Mouse (Mus musculus) embryonic facial prominence, embryonic 13.5 days (tissue): ENCODE results near the gene Ssbp2. TPM values are rescaled to one million over a fixed set of nuclear protein-coding genes. Genes with fewer than 3 reads are reported as not detected.

ENCODE experiments used
- ATAC-seq: fragments of 200-750 bp; cut with Nextera tagmentation; 2 replicates; pipeline ENCODE4 v1.8.0; 2017; ENCODE audit warnings: low read depth; ENCODE audit not compliant: insufficient number of reproducible peaks, insufficient read depth, low FRiP score, low TSS enrichment
- H3K27ac ChIP-seq: fragments of 300-500 bp; sonication (generic); 2 replicates; pipeline ENCODE4 v1.5.1; 2015; ENCODE audit warnings: moderate library complexity, mild to moderate bottlenecking, inconsistent platforms
- H3K27me3 ChIP-seq: fragments of 300-500 bp; sonication (generic); 2 replicates; pipeline ENCODE4 v1.6.1; 2015; ENCODE audit warnings: mild to moderate bottlenecking, inconsistent platforms
- H3K36me3 ChIP-seq: fragments of 300-500 bp; sonication (generic); 2 replicates; pipeline ENCODE4 v1.6.1; 2015; ENCODE audit warnings: mild to moderate bottlenecking, inconsistent platforms
- H3K4me1 ChIP-seq: fragments of 300-500 bp; sonication (generic); 2 replicates; pipeline ENCODE4 v1.6.1; 2015; ENCODE audit warnings: inconsistent platforms
- H3K4me2 ChIP-seq: fragments of 300-500 bp; sonication (generic); 2 replicates; pipeline ENCODE4 v1.6.1; 2015; ENCODE audit warnings: moderate library complexity, mild to moderate bottlenecking, inconsistent platforms
- H3K4me3 ChIP-seq: fragments of 300-500 bp; sonication (generic); 2 replicates; pipeline ENCODE4 v1.5.1; 2015; ENCODE audit warnings: mild to moderate bottlenecking, inconsistent platforms
- H3K9ac ChIP-seq: fragments of 300-500 bp; sonication (generic); 2 replicates; pipeline ENCODE4 v1.6.1; 2015; ENCODE audit warnings: mild to moderate bottlenecking, inconsistent platforms
- H3K9me3 ChIP-seq: fragments of 300-500 bp; sonication (generic); 2 replicates; pipeline ENCODE4 v1.6.1; 2016; ENCODE audit warnings: inconsistent platforms
- WGBS: fragments of 180-500 bp; shearing (Covaris S2); methylation state at CpG from one replicate; pipeline ENCODE4 v1.1.7; 2015; ENCODE audit warnings: mixed read lengths; 5-methylcytosine and 5-hydroxymethylcytosine counted together
- polyA plus RNA-seq: library from polyadenylated mRNA; unstranded; fragments of >200 nt; fragmentation: Nextera tagmentation; extraction: Ambion mirVana; gene quantifications from 2 replicates; pipeline ENCODE4 v1.2.1, GENCODE M21; 2015

The Ssbp2 gene
- polyA plus RNA-seq, 1 experiment from 2014 or later, result 228 TPM

DNA sequence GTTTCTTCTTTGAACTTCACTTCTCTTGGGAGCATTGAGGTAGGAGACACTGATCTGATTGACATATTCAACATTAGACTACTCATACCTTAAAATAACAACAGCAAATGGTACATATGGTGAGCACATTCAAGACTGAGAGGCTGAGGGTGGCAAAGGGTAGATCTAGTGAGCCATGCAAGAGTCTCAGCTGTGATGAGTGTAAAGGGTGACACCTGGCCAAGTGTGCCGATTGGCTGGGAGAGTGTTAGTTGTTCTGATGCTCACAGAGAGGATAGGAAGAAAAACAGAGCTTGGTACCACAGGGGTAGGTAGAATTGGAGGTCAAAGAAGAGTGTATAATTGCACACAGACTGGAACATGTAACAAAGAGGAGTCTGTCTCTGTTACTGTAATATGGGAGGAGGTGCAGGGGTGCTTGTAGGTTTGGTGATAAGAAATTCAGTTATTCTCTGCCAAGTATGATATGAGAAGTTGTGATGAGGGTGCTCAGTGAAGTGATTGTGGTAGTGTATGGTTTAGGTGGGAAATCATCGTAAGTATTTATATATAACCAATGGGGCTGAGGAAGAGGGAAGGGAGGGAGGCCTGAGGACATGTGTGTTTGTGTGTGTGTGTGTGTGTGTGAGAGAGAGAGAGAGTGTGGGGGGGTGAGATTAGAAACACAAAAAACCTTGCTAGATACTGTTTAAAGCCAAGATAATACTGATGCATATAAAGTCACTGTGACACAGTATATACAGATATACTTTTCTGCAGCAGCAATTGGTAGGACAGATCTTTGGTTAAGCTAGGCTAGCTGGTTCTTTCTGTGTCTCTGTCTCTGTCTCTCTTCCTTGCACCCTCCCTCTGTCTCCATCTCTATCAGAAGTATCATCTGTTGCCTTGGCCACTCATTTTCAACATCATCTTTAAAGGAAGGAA, 80.3 kb downstream of the Ssbp2 start:
- Histone ChIP-seq H3K36me3 (peaks cover 22% of the 10 kb centered on the region), H3K4me3 (no peak overlapping the region), H3K4me1 (no peaks in the 10 kb centered on the region), H3K4me2 (no peak overlapping the region), H3K27me3 (no peaks in the 10 kb centered on the region), H3K27ac (no peak overlapping the region), H3K9ac (no peak overlapping the region), H3K9me3 (no peaks in the 10 kb centered on the region)
- 94% methylated on average over 2 of the region's 2 CpGs for WGBS
- ATAC-seq, result no peak

DNA sequence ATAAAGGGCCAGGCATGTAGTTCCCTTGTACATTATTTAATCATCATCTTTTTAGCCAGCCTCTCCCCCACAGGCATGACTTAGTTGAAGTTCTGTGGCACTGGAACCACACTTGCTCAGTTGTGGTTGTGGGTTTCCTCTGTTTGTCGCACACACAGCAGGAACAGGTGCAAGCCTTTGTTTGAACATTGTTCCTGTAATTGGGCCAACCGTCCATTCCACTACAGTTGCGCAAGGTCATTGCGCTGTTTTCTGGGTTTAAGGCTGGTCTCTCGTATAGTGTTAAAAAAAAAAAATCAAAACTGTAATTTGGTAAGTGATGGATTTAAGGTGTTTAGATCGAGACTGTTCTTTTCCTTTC, 81.0 kb downstream of the Ssbp2 start:
- Histone ChIP-seq H3K9ac (no peak overlapping the region), H3K4me2 (no peak overlapping the region), H3K27me3 (no peaks in the 10 kb centered on the region), H3K9me3 (no peaks in the 10 kb centered on the region), H3K27ac (no peak overlapping the region), H3K4me1 (no peaks in the 10 kb centered on the region), H3K36me3 (peaks cover 22% of the 10 kb centered on the region), H3K4me3 (no peak overlapping the region)
- WGBS, result 91% methylated on average over 6 of the region's 6 CpGs
- ATAC-seq, result no peak

DNA sequence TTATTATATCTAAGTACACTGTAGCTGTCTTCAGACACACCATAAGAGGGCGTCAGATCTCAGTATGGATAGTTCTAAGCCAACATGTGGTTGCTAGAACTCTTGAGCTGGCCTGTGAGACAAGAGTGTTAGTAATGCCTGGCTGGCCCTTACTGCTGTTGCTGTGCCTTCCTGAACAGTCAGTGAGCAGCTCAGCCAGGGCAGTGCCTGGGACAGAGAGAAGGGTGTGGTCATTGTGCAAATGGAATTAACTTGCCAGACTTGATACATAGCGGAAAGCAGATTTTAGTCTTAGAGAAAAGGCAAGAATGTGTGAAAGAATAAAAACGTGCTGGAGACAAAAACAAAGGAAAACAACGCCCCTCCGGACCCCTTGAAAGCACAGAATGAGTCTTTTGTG, 83.5 kb downstream of the Ssbp2 start:
- H3K27ac ChIP-seq, result no peak overlapping the region
- peaks cover 29% of the 10 kb centered on the region for H3K36me3 ChIP-seq
- no peak overlapping the region for H3K4me2 ChIP-seq
- WGBS, result 76% methylated on average over 5 of the region's 5 CpGs
- no peak overlapping the region for H3K4me3 ChIP-seq
- no peaks in the 10 kb centered on the region for H3K9me3 ChIP-seq
- H3K27me3 ChIP-seq, result no peaks in the 10 kb centered on the region
- no peaks in the 10 kb centered on the region for H3K4me1 ChIP-seq
- ATAC-seq, result no peak
- no peak overlapping the region for H3K9ac ChIP-seq

GRCm38 (mm10) chr13:91564047-91564446, 104.0 kb downstream of the Ssbp2 start:
- Histone ChIP-seq H3K4me3 (no peak overlapping the region), H3K27me3 (no peaks in the 10 kb centered on the region), H3K4me1 (0 out of 2 replicates have a peak, but pooled peaks cover 3% of the 10 kb centered on the region), H3K9me3 (no peaks in the 10 kb centered on the region), H3K9ac (no peak overlapping the region), H3K36me3 (peaks cover 16% of the 10 kb centered on the region), H3K4me2 (no peak overlapping the region), H3K27ac (no peak overlapping the region)
- no peak for ATAC-seq
- WGBS, result 61% methylated on average over 6 of the region's 6 CpGs

GRCm38 (mm10) chr13:91564755-91565154, 104.7 kb downstream of the Ssbp2 start:
- Histone ChIP-seq H3K4me2 (no peak overlapping the region), H3K27me3 (no peaks in the 10 kb centered on the region), H3K36me3 (peaks cover 16% of the 10 kb centered on the region), H3K9me3 (no peaks in the 10 kb centered on the region), H3K9ac (no peak overlapping the region), H3K4me3 (no peak overlapping the region), H3K4me1 (0 out of 2 replicates have a peak, but pooled peaks cover 3% of the 10 kb centered on the region), H3K27ac (no peak overlapping the region)
- 73% methylated on average over 6 of the region's 6 CpGs for WGBS
- ATAC-seq, result no peak

GRCm38 (mm10) chr13:91581504-91581903, 121.4 kb downstream of the Ssbp2 start:
- Histone ChIP-seq H3K4me1 (no peaks in the 10 kb centered on the region), H3K4me3 (no peak overlapping the region), H3K9ac (no peak overlapping the region), H3K4me2 (no peak overlapping the region), H3K36me3 (no peaks in the 10 kb centered on the region), H3K9me3 (no peaks in the 10 kb centered on the region), H3K27me3 (no peaks in the 10 kb centered on the region), H3K27ac (no peak overlapping the region)
- ATAC-seq, result no peak

DNA sequence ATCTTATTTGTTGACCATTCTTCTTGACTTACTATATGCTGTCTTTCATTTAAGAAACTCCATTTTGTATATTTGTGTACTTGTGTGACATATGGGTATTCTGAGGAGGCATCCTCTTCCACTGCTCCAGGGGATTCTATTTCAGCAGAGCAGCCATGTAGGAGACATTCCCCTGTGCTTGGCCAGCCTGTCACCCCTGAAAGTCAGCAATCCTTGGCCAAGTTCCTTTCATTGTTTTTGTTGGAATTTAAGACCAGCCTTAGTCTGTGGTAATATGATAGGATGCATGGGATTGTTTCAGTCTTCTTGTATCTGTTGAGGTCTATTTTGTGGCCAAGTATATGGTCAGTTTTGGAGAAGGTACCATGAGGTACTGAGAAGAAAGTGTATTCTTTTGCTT, 122.1 kb downstream of the Ssbp2 start:
- no peak overlapping the region for H3K4me3 ChIP-seq
- no peaks in the 10 kb centered on the region for H3K27me3 ChIP-seq
- no peak overlapping the region for H3K27ac ChIP-seq
- no peaks in the 10 kb centered on the region for H3K9me3 ChIP-seq
- H3K4me2 ChIP-seq, result no peak overlapping the region
- no peak overlapping the region for H3K9ac ChIP-seq
- H3K36me3 ChIP-seq, result no peaks in the 10 kb centered on the region
- H3K4me1 ChIP-seq, result no peaks in the 10 kb centered on the region
- no peak for ATAC-seq

DNA sequence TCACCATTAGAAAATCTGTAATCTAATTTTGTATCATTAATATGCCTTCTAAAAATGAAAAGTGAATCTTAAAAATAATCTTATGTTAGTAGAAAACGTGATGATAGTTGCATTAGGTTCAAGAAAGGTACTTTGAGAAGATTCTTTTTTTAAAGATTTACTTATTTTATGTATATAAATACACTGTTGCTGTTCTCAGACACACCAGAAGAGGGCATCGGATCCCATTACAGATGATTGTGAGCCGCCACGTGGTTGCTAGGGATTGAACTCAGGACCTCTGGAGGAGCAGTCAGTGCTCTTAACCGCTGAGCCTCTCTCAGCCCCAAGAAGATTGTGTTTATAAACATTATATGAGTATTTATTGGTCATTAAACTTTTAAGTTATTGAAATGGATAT, 126.3 kb downstream of the Ssbp2 start:
- Histone ChIP-seq H3K36me3 (no peaks in the 10 kb centered on the region), H3K4me3 (no peak overlapping the region), H3K4me2 (no peak overlapping the region), H3K9ac (no peak overlapping the region), H3K4me1 (no peaks in the 10 kb centered on the region), H3K9me3 (no peaks in the 10 kb centered on the region), H3K27me3 (no peaks in the 10 kb centered on the region), H3K27ac (no peak overlapping the region)
- 79% methylated on average over 5 of the region's 5 CpGs for WGBS
- no peak for ATAC-seq

GRCm38 (mm10) chr13:91588475-91588874, 128.4 kb downstream of the Ssbp2 start:
- H3K27me3 ChIP-seq, result no peaks in the 10 kb centered on the region
- H3K4me2 ChIP-seq, result no peak overlapping the region
- H3K27ac ChIP-seq, result no peak overlapping the region
- no peak for ATAC-seq
- no peak overlapping the region for H3K4me3 ChIP-seq
- no peaks in the 10 kb centered on the region for H3K4me1 ChIP-seq
- H3K9me3 ChIP-seq, result no peaks in the 10 kb centered on the region
- no peak overlapping the region for H3K9ac ChIP-seq
- 79% methylated on average over 2 of the region's 2 CpGs for WGBS
- H3K36me3 ChIP-seq, result no peaks in the 10 kb centered on the region

GRCm38 (mm10) chr13:91591863-91592262, 131.8 kb downstream of the Ssbp2 start:
- Histone ChIP-seq H3K27me3 (no peaks in the 10 kb centered on the region), H3K4me1 (no peaks in the 10 kb centered on the region), H3K4me3 (no peak overlapping the region), H3K36me3 (no peaks in the 10 kb centered on the region; the same call in 1 of the 2 replicates), H3K9ac (no peak overlapping the region), H3K9me3 (no peaks in the 10 kb centered on the region), H3K4me2 (no peak overlapping the region), H3K27ac (no peak overlapping the region)
- WGBS, result 78% methylated on average over 4 of the region's 4 CpGs
- ATAC-seq, result no peak

DNA sequence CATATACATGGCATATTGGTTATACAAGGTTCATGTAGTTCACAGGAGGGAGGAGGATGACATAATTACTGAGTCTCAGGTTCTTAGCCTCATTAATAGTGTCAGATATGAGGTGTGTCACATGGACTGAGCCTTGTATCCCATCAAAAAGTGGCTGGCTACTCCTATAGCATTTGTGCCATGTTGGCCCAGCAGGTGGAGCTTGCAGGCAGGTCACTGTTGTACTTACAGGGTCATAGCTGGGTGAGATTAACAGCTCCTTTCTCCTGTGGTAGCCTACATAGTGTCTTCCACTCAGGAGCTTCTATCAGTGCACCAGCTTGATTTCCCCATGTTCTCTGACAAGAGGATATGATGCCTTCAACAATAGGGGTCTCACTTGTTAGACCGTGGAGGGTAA, 135.2 kb downstream of the Ssbp2 start:
- no peak for ATAC-seq

DNA sequence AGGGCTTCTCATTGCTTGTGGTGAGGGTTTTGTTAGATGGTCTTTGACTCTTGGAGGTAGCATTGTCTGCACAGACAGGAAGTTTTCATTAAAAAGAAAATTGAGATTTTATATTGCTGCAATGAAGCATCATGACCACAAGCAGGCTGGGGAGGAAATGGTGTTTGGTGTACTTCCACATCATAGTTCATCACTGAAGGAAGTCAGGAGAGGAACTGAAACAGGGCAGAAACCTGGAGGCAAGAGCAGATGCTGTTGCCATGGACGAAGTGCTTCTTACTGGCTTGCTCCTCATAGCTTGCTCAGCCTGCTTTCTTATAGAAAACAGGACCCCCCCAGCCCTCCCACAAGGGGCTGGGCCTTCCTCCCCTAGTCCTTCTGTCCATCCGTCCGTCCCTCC, 139.5 kb downstream of the Ssbp2 start:
- no peak for ATAC-seq
- H3K27me3 ChIP-seq, result no peaks in the 10 kb centered on the region
- no peak overlapping the region for H3K27ac ChIP-seq
- no peak overlapping the region for H3K4me2 ChIP-seq
- peaks cover 12% of the 10 kb centered on the region; the same call in 1 of the 2 replicates for H3K36me3 ChIP-seq
- WGBS, result 94% methylated on average over 3 of the region's 3 CpGs
- H3K9me3 ChIP-seq, result no peaks in the 10 kb centered on the region
- no peak overlapping the region for H3K4me3 ChIP-seq
- H3K9ac ChIP-seq, result no peak overlapping the region
- H3K4me1 ChIP-seq, result no peaks in the 10 kb centered on the region

More for the DNA sequence above, 135.2 kb downstream of the Ssbp2 start:
- no peaks in the 10 kb centered on the region for H3K27me3 ChIP-seq
- H3K4me2 ChIP-seq, result no peak overlapping the region
- no peaks in the 10 kb centered on the region; the same call in 1 of the 2 replicates for H3K36me3 ChIP-seq
- no peaks in the 10 kb centered on the region for H3K4me1 ChIP-seq
- no peak overlapping the region for H3K4me3 ChIP-seq
- no peak overlapping the region for H3K27ac ChIP-seq
- 90% methylated on average over 1 of the region's 1 CpGs for WGBS
- H3K9ac ChIP-seq, result no peak overlapping the region
- no peaks in the 10 kb centered on the region for H3K9me3 ChIP-seq
